Mouse (Mus musculus) effector memory CD4-positive, alpha-beta T cell, adult 7 months (primary cell): ENCODE measurements around the gene Scgb1b24. TPM values are rescaled to one million over a fixed set of nuclear protein-coding genes. Genes with fewer than 3 reads are reported as not detected.

Experiments used
- polyA plus RNA-seq: library from polyadenylated mRNA; unstranded; fragments of 100-300 nt; shearing (Covaris generic); gene quantifications from one replicate; pipeline ENCODE4 v1.2.1, GENCODE M21; 2017

Scgb1b24 gene
- polyA plus RNA-seq, result not detected

GRCm38 (mm10) chr7:33743499-33743898 lies at the start of gene Scgb1b24:
Gene Scgb1b24, plus strand, starts transcription at chr7:33743799.

GRCm38 (mm10) chr7:33739212-33739611 lies 4.4 kb upstream of the Scgb1b24 start, which contains the start of gene Scgb2b24:
Gene Scgb2b24, minus strand, starts transcription at chr7:33739312.

Other genes starting within 250 kb of the Scgb1b24 start
- gene Scgb2b21, start 223.3 kb upstream of the Scgb1b24 start, polyA plus RNA-seq, result not detected
- gene Scgb2b24, start 4.5 kb upstream of the Scgb1b24 start, polyA plus RNA-seq, result not detected
- not detected for gene Scgb2b26, start 201.2 kb downstream of the Scgb1b24 start, polyA plus RNA-seq